Mouse (Mus musculus) adrenal gland, adult 18-20 months (tissue): ENCODE measurements at regions not wholly inside any gene's neighbourhood (a gene's known extent, or its start where the extent isn't known, plus 50 kb on each side); places are given as distances from the start of the nearest gene placed in this dataset.

Experiments
- DNase-seq, 2 experiments: peaks; one replicate each; pipeline ENCODE4 v3.0.0; 2021 to 2022; ENCODE audit warnings: low spot score in 2 of 2

DNA sequence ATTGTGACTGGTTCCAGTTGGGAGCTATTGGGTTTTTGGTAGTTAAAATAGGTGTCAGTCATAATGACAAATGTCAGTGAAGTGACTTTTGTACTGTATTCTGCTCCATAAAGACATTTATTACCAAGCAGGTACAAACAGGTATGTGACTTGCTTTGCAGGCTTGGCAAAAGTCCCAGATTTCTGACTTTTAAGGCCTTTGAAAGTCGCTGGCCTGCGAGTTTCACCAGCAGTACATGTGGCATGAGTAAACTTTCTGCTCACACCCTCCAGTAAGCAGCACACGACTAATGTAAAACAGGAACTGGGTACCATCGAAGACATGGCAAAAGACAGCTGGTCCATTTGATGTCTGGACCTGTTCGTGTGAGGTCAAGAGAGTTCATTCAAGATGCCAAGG lies 659.2 kb downstream of the Zfp706 start:
- DNase-seq: no peak

DNA sequence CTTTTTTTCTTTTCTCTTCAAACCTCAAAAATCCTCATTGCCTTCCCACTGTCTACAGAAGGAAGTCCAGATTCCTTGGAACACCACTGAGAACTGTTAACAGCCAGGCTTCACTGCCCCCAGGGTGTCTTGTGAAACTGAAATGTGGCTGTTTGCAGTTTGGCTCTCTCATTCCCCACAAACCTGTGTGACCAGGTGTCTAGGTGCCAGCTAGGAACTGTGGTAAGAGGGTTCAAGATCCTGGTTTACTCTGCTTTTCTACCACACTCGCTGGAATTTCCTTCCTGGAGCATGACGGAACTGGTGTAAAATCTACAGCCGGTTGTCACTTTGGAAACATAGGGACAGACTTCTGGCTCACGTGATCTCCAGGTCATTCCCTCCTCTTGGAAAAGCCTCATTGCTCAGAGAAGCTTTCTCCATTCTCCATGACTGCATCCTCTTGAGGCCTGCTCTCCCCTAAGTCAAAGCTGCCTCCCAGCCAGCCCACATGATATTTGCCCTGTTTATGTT lies 660.2 kb downstream of the Zfp706 start:
- no peak for DNase-seq

DNA sequence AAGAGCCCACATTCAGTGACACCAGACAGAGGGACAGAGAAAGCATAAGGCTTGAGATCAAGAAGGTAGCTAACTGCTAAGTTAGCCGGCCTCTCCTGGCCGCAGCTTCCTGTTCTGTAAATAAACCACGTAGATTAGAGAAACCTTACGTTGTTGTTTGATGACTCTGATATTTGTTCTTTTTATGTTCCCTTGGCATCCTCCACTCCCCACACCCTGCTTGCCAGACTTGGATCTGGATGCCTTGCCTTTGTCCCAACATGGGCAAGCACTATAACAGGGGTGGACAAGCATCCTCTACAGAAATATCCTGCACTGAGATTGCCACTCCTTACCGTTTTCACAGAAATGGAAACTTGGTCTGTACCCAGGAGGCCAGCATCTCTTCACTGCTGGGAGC lies 661.4 kb downstream of the Zfp706 start:
- peak in 1 of 2 experiments; percentile 8 for DNase-seq

DNA sequence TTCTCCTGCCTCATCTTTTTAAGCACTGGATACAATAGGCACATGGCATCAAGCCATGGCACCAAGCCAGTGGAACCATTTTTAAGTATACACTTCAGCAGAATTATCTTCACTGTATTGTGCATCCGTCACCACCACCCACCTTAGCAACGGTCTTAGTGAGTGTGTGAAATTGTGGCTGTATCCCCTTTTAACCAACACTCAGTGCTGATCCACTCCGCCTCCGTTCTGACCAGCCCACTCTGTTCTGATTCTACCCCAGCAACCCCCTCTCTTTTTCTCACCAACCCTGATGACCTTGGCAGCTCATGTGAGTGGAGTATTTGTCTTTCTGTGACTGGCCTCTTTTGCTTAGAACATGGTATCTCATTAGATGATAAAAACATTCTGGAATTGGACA lies 662.2 kb downstream of the Zfp706 start:
- peak in 1 of 2 experiments; percentile 12 for DNase-seq

DNA sequence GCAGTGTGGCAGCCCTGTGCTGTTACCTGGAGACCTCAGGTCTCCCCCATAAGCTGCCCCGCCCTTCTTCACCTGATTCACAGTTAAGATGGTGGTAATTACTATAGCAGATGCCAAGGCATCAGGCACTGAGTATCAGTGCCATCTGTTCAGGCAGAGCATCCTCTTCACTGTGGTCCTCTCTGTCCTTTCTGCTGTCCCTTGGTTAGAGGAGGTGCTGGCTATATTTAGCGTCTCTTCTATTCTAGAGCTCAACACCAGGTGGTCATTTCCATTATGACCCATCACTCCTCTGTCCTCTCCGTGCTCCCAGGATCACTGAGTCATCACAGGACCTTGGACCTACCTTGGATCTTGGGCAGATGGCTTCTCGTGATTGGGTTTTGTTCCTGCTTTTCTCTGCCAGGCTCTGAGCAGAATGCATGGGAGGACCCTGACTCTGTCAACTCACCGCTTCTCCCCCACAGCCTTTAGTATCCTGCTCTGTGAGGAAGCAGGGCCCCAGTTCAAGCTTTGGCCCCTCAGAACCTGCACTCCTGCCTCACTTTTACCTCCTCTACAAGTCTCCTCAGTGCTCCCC lies 667.5 kb downstream of the Zfp706 start:
- DNase-seq: no peak

DNA sequence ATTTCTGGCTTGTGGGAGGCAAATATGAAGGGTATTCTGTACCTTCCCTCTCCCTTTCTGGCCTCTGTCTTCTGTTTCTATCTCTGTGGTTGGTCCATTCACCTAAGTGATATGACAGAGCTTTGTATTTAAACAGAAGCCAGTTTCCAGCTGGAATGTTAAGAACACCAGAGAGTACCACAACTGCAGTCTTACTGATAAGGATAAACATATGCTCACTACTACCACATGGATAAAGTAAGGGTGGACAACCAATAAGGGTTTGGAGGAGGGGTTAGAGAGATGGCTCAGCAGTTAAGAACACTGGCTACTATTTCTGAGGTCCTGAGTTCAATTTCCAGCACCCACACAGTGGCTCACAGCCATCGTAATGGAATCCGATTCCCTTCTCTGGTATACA lies 668.8 kb downstream of the Zfp706 start:
- DNase-seq: no peak

DNA sequence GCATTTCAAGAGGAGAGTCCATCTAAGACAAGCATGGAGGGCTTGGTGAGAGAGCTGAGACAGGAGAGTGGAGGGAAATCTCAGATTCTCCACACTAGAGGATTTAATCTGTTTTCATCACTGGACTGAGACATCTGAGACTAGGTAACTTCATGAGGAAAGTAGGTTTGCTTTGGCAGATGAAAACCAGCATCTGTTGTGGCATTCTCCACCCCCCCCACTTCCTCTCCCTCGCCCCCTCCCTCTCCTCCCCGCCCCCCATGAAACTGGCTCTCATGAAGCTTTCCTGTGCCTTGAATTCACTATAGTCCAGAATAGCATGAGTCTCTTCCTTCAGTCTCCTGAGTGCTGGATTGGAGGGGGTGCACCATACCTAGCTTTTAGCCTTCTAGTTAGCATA lies 670.7 kb downstream of the Zfp706 start:
- DNase-seq: no peak

DNA sequence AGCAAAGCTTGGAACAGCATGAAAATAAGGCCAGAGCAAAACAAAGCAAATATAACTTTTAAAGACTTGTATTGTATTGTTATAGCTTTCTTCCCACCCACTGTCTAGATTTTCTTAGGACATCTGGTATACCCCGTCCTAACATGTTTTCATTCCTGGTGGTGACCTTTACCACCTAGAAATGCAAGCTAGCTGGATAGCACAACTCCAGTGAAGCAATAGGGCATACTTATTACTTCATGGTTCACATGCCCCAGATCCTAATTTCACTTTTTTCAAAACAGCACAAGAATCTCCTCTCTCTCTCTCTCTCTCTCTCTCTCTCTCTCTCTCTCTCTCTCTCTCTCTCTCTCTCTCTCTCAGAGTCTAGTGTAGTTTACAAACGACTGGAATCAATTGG lies 672.5 kb downstream of the Zfp706 start:
- DNase-seq: no peak

DNA sequence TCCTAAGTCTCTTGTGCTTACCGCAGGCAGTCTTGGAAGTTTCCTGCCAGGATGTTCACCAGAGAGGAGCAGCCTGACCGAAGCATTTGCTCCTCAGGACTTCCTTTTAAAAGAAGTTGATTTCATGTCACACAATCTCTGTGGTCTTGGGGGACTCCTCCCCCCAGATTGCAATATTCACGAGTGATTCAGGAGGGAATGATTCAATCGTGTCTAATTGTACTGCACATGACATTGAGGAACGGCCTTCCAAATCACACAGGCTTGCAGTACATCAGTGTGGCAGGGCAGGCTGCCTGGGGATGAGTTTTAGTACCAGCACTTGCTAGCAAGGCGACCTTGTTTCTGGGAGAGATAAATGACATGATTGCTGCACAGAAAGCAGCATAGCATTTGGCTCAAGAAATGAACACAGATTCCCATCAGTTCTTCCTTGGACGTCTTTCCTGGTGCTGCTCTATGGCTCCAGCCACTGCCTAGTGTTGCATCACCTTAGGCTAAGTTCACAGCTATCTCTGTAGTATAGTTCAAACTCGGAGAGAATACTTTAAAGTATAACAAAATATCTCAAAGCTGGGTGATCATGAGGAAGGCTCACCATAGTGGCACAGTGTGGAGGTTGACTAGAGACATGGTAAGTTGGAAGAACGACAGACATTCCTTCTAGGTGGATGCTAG lies 673.0 kb downstream of the Zfp706 start:
- peak in 1 of 2 experiments; percentile 41 for DNase-seq

DNA sequence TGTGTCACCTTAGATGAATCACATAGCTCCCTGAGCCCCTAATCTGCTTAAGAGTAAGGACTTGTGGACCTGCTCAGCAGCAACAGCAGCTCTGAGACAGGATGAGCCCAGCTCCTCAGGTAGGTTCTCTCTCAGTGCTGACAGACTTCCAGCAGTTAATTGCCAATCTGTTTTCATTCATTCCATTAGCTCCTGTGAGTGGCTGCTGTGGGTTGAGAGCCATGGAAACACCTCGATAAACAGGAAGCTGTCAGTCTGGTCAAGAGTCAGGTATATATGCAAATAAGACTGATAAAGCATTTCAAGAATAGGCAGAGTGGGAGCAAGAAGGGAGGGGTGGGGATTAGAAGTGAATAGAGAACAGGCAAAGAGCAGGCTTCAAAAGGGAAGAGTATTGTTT lies 673.7 kb downstream of the Zfp706 start:
- no peak for DNase-seq

DNA sequence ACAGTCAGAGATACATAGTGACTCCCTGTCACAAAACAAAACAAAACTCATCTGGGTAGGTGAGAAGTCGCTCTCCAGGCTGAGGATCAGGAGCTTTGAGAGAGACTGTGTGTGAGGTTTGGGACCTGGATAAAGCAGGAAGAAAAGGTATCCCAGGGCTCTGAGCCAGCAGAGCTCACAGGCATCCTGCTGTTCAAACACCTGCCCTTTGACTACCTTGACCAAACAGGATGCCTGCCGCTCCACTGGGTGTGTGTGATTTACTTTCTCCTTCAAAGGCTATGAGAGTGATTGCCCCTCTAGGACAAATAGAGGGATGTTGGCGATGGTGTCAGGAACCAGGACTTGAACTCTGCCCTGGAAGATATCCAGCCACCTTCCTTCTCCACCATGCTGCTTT lies 674.3 kb downstream of the Zfp706 start:
- no peak for DNase-seq
